Mouse (Mus musculus) urinary bladder, adult 2 months (tissue): ENCODE data around the gene 2010111I01Rik. TPM values are rescaled to one million over a fixed set of nuclear protein-coding genes. Genes with fewer than 3 reads are reported as not detected.

Experiments
- DNase-seq: peaks from one replicate; pipeline ENCODE4 v3.0.0; 2022; ENCODE audit warnings: low spot score
- polyA plus RNA-seq: library from polyadenylated mRNA; depleted of rRNA; stranded (reverse); fragments of >200 nt; gene quantifications from 2 replicates; pipeline ENCODE4 v1.2.3, GENCODE M21; 2012

The 2010111I01Rik gene
- polyA plus RNA-seq, 1 experiment: 374 TPM

DNA sequence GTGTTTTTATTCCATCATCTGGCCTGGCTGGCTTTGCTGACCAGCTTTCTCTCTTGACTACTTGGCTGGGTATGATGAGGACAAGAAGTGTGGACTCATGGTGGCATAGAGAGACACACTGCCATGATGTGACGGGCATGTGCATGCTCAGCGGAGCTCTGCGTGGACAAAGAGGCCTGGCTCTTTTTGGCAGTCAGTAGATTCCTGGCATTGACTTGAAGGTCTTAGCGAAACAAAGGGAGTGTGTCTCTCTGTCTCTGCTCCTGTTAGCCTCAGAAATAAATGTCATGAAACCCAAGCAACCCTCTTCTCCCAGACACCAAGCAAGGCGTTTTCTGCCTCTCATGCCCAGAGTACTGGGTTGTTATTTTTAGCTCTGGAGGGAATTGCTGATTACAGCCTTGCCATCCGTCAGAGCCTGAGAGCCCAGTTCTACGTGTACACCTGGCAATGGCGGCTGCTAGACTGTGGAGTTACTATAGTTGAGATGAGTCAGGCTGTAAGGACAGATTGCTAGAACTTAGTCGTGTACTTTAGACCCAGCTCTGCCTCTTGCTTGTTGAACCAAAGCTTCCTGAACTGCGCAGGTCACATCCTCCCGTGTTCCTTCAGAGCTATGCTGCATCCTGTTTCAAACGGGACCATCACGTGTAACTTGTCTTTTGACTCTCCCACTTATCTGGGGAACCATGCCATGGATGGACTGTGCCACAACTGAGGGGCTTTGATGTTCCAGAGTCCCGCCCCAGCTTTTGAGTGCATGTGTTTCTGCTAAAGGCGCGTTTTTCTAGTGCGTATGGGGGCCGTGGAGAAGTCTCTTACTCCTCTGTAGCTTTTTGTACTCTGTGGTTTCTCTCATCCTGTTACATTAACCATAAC, 296.3 kb downstream of the 2010111I01Rik start:
- DNase-seq: no peak

DNA sequence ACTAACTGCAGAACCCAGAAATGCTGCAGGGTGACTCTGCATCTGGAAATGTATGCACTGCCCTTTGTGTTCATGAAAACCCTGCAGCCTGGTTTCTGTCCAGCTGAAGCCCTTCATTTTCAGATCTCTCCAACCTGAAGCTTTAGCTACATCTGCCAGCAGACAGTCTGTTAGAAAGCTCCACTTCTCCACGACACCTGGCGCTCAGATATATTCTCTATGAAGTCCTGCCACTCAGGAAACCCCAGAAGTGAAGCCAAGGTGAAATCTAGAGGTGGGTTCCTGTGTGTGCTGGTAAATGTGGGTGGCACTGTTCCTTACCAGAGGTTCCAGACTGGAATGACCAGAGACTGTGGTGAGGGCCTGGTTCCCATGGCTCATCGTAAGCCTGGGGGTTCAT, 297.0 kb downstream of the 2010111I01Rik start:
- DNase-seq: no peak

DNA sequence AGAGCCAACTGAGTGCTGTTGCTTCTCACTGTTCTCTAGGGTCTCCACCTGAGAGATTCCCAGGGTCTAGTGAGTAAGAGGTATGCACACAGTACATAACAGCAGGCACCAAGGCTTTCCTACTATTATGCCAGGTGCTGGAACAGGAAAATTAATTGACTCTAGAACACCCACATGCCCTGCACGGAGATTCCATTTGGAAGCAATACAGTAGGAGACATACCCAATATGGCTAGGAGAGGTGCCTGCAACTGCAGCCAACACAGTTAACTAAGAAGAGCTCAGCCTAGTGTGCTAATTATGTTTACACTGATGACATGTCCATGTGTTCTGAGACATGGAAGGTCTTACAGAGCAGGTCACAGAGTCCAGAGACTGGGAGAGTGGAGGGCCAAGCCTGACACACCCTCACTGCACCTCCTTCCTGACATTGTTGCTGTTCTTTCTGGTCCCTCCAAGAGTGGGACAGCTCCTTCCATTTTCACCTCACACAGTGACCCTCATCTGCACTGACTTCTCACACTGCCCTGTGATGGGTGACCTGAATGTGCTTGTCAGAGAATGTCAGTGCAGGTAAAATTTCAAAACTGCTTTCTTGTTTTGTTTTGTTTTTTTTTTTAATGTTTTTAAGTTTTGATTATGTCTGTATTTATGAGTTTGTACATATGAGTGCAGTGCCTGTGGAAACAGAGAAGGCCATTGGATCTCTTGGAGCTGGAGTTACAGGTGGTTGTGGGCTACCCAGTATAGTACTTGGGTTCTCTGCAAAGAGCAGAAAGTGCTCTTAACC, 297.7 kb downstream of the 2010111I01Rik start:
- DNase-seq: no peak

DNA sequence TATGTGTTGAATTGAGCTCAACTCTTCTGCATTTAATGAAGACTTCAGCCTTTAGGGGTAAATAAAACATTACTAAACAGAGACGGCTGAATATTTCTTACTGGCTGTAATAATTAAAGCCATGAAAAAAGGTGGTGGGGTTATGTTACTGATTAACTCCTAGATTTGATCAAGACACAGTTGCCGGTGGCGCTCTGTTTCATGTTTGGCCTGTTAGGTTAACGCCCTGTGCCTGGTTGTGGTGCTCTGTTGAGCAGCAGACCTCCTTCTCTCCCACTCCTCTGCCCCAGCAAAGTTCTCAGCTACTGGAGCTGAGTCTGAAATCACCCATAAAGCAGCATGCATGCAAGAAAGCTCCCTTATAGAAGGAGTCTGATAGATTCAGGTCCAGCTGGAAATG, 303.7 kb downstream of the 2010111I01Rik start:
- no peak for DNase-seq

DNA sequence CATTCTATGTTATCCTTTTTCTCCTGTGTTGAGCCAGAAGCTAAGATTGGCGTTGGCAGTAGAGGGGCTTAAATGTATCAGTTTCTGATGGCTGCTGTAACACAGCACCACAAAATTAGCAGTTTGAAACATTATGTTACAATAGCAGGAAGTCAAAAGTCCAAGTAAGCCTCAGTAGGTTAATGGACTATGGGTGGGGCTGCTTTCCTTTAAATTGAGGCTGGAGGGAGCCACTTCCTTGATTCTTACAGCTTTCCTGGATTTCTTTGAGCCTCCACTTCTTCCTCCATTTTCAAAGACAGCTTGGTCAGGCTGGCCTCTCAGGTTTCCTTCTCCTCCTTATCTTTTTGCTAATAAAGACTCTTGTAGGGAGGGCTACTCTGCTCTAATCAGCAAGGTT, 304.1 kb downstream of the 2010111I01Rik start:
- DNase-seq: no peak

DNA sequence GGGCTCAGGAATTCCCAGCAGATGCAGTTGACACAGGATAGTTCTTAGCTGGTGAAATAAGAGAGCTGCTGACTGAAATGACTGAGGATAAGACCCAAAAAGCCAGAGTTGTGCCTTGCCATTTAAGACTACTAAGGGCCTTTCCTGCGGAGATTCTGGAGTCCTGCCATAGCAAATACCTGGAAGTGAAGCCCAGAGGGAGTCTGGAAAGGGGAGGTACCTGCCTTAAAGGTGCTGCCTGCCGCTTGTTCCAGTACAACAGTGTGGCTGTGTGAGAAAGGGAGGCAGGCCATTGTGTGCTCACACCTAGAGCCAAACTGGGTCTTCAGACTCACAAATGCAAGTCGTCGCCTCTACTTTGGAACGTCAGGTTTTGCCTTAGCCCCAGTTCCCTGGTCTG, 305.5 kb downstream of the 2010111I01Rik start:
- no peak for DNase-seq

DNA sequence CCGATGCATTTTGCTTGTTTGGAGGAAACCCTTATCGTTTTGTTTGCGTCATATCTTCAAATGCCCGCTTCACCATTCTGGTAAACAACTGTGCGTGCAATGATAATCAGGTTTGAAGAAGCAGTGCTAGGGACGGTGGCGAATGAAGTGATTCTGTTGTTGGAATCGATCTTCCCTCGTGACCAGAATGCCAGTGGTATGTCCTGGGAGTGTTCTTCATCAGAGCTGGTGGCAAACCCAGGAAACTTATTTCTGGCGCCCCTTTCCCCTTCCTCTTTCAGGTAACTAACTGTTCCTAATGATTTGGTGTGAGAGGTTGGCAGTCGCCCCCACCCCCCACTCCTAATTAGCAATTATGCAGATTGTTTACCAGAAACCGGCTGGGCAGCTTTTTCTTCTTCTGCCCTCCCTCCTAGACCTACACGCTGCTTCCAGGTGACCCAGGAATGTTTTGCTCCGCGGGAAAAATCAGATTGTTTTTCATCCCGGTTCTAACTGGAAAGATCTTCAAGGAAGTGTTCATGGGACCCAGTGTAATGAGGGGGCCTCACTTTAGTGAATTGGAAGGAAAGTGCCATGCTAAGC, 307.4 kb downstream of the 2010111I01Rik start:
- no peak for DNase-seq

DNA sequence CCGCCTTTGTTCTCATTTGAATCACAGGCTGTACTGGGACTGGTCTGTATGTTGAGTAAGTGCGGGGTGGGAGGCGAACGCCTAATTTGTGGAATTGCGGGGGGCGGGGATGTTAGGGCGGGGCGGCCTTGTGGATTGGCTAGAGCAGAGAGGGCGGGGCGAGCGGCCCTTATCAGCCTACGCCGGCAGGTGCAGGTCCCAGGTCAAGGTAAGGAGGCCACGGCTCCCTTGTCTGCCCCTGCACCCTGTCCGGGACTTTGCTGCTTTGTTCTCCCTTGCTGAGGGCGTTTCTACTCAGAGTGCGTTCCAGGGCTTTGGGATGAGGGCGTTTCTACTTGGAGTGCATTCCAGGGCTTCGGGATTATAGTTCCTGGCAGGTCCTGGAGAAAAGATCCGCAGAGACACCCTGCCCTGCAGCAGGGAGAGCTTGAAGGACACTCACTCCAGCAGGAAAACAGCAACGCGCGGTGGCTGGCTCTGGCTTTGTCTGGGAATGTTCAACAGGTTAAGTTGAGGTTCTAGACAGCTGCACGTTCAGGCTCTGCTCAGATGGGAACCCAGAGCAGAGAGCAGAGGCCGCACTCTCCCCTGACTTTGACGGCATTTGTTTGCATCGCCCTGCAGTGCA, 308.0 kb downstream of the 2010111I01Rik start:
- peak; percentile 58 for DNase-seq

DNA sequence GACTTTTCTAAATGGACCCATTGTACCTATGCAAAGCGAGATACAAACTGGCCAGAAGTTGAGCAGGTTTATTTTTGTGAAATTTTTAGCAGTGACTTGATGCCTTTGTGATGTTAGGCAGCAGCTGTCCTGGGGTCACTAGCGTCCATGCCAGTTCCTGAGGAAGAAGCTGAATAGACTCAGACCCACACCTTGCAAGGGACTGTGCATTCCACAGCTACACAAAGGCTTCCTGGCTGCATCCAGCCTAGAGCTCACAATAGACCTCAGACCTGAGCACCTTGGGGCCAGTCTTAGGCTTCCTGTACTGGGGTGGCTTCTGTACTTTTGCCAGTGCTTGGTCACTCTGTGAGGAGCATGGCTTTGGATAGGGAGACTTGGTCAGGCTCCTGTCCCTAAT, 309.2 kb downstream of the 2010111I01Rik start:
- no peak for DNase-seq

DNA sequence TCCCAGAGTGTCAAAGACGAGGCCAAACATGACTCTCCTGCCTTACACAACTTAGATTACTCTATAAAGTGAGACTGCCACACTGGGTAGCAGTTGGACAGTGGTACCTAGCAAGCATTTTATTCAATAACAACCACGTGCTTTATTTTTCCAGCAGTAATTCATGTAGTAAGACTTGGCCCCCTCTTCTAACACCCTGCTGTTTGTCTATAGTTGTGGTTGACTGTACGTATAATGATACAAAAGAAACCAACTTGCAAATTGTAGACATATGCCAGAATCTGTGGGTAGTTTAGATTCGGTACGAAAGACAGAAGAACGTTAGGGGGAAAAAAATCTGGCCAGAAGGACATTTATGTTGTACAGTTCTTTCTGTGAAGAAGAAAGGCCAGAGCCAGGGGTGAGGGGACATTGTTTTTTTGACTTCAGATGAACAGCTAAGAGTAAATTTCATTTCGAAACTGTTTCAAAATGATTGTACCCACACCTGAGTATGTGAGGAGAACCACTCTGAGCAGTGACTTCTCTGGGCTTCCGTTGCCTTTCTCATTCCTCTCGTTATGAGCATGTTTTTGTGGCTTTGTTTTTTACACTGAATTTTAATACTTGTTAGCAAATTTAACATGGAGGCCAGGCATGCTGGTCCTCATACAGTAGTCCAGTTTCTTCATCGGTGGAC, 309.9 kb downstream of the 2010111I01Rik start:
- no peak for DNase-seq

- DNase-seq: no peak
Measured at GRCm38 (mm10) chr13:63276389-63276788, 311.7 kb downstream of the 2010111I01Rik start.

DNA sequence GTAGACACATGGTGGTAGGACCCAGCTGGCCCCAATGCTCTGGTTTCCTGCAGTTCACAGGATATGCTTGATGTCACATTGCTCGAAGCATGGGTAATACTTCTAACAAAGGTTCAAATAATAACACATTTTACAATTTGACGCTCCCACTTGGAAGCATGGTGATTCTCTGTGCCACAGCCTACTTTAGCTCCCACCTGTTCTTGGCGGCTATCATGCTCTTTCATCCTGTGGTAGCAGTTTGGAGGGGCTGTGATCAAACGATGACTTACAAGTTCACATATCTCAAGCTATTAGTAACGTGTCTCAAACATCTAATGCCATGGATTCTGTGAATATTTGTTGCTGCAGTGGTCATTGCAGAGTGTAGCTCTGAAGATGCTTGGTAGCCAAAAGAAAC, 312.6 kb downstream of the 2010111I01Rik start:
- no peak for DNase-seq

- no peak for DNase-seq
Measured at GRCm38 (mm10) chr13:63278141-63278631, 313.5 kb downstream of the 2010111I01Rik start.

- DNase-seq: no peak
Measured at GRCm38 (mm10) chr13:63278796-63279475, 314.2 kb downstream of the 2010111I01Rik start.

DNA sequence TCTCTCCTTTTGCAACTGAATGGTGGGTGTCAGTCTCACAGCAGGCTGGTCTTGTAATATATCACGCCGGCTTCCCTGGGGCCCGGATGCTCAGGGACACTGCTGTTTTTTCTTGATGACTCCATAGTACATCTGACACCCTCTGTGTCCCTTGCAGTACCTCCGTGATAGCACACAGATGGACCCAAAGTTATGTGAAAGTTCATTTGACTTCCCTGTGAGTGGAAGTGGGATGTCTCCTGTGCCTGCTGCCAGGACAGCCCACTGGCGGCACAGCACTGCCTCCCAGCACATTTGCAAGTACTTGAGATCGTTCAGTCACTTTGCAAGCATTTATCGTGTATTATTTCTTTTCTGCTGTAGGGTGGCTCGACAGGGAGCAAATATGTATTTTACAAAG, 315.1 kb downstream of the 2010111I01Rik start:
- DNase-seq: no peak

DNA sequence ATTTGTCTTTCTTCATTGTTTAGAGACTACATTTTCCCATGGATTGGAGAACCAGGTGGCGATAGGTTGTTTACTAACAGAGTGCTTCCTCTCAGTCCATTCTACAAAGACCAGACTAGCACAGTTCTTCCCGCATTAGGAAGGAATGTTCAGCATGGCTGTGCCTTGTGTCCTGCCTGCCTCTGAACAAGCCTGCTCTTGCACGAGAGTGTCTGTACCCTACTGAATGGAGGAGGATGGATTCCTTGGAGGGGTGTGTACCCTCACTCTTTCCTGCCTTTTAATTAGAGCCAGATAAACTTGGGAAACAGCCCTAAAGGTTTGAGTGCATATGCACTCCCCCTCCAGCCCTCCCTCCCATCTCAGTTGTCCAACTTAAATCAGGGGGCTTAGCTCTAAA, 315.7 kb downstream of the 2010111I01Rik start:
- no peak for DNase-seq

DNA sequence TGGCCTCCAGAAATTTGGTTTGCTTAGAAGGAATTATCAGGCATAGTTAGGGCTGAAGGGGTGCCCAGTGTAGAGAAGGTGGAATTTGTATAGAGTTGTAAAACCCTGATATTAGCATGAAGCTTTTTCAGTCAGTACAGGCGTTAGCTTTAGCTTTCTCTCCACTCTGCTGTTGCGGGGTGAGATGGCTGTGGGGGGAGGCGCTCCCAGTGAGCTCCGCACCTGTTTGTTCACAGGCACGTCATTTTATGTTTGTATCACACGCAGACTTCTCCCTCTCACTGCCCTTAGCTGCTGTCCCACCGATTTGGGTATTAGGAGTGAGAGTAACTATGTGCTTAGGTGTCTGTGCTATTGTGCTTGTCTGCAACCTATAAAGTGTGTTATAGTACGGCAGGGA, 316.5 kb downstream of the 2010111I01Rik start:
- no peak for DNase-seq

- no peak for DNase-seq
Measured at GRCm38 (mm10) chr13:63283236-63283635, 318.5 kb downstream of the 2010111I01Rik start.

GRCm38 (mm10) chr13:63284748-63285147, 320.1 kb downstream of the 2010111I01Rik start:
- no peak for DNase-seq

DNA sequence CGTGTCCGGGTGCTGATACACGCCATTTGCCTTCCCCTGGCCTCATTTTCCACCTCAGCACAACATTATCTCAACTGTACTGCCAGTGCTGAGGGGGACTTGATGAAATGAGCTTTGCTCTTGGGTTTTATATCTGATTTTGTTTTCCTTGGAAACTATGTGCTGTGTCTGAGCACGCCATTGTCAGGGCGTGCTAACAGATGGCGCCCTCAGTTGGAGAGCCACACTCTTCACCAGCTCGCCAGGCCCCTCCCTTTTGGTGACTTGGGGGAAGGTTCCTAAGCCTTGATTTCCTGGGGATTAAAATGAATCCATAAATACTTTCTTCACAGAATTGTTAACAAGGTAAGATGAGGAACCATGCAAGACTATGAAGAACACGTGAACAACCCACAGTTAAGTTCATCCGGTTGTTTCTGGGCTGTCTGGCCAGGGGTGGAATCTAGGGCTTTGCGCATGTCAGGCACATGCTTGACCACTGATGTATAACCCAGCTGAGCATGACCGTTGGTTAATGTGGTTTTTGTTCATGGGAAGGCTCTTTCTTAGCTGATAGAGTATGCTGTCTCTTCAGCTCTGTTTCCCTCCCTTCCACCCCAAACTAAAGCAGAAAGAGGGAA, 321.9 kb downstream of the 2010111I01Rik start:
- no peak for DNase-seq
